8 mouse cellular contexts compared by ENCODE assay signal in the genomic region with DNA sequence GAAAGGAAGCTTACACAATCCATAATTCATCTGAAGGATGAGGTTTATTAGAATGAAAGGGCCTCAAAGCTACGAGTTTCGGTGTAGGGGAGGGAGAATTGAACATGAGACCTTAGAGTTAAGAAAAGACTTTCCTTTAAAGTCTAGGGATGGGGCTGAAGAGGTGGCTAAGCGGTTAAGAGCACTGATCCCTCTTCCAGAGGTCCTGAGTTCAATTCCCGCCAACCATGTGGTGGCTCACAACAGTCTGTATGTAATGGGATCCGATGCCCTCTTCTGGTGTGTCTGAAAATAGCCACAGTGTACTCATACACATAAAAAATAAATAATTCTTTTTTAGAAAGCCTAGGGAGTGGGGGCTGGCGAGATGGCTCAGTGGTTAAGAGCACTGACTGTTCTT. TPM values are rescaled to one million over a fixed set of nuclear protein-coding genes. Genes with fewer than 3 reads are reported as not detected.
DNase-seq lines count a peak whose midpoint lies in the region; ATAC-seq and TF ChIP-seq lines count a peak whose summit lies in the region.

No protein-coding gene starts in this region.

- peak overlapping the region; percentile 83; the same call in 1 of the 2 replicates for H3K4me3 ChIP-seq in kidney, adult 2 months (ENCODE audit: insufficient read depth, low read depth, low read length)
- H3K4me3 ChIP-seq in ES-E14 (ENCODE audit: insufficient read depth in 1 of 2, low read depth in 1 of 2, low read length in 2 of 2, poor library complexity in 1 of 2, severe bottlenecking in 1 of 2), result peak overlapping the region; percentile 79 to 88
- H3K4me3 ChIP-seq in embryonic facial prominence, embryonic 14.5 days (ENCODE audit: low read depth, low read length), result peak overlapping the region; percentile 70
- H3K4me3 ChIP-seq in limb, embryonic 13.5 days, result peak overlapping the region; percentile 77
- peak overlapping the region; percentile 78 for H3K4me3 ChIP-seq in stomach, embryonic 14.5 days (ENCODE audit: low read depth, low read length)

- H3K9me3 ChIP-seq in ES-E14 (ENCODE audit: control insufficient read depth, insufficient read depth, low read depth, low read length), result no peaks in the 10 kb centered on the region
- H3K9me3 ChIP-seq in embryonic facial prominence, embryonic 14.5 days (ENCODE audit: control insufficient read depth, low read length), result no peaks in the 10 kb centered on the region
- H3K9me3 ChIP-seq in limb, embryonic 13.5 days, result no peaks in the 10 kb centered on the region
- H3K9me3 ChIP-seq in stomach, embryonic 14.5 days (ENCODE audit: control insufficient read depth, low read depth, low read length), result no peaks in the 10 kb centered on the region

- TF ChIP-seq POLR2A in kidney, adult 2 months (IDR thresholded peaks at IDR 0.05; ENCODE audit: low read depth, low read length), result no peak

- no peaks in the 10 kb centered on the region for H3K36me3 ChIP-seq in kidney, adult 2 months (ENCODE audit: control insufficient read depth, insufficient read depth, low read length)
- H3K36me3 ChIP-seq in ES-E14 (ENCODE audit: control insufficient read depth, insufficient read depth, low read length, poor library complexity, severe bottlenecking), result peaks cover 10% of the 10 kb centered on the region; the same call in 1 of the 2 replicates
- H3K36me3 ChIP-seq in embryonic facial prominence, embryonic 14.5 days (ENCODE audit: control insufficient read depth, insufficient read depth, low read length), result peaks cover 27% of the 10 kb centered on the region
- peaks cover 26% of the 10 kb centered on the region for H3K36me3 ChIP-seq in limb, embryonic 13.5 days
- peaks cover 15% of the 10 kb centered on the region for H3K36me3 ChIP-seq in stomach, embryonic 14.5 days (ENCODE audit: control insufficient read depth, insufficient read depth, low read length)

- in situ Hi-C loops in ES-E14 (cut with MboI; ENCODE audit: low sequenced_read_pairs in 2 of 2, unreplicated experiment in 2 of 2), result no loop called here

- 48% methylated on average over 6 of the region's 6 CpGs for WGBS in kidney, adult 2 months
- WGBS in embryonic facial prominence, embryonic 14.5 days, result 41% methylated on average over 6 of the region's 6 CpGs
- WGBS in limb, embryonic 13.5 days, result 48% methylated on average over 6 of the region's 6 CpGs
- WGBS in stomach, embryonic 14.5 days, result 49% methylated on average over 6 of the region's 6 CpGs

- no peaks in the 10 kb centered on the region for H3K4me1 ChIP-seq in kidney, adult 2 months (ENCODE audit: control insufficient read depth, insufficient read depth, low read length)
- H3K4me1 ChIP-seq in ES-E14 (ENCODE audit: control insufficient read depth in 2 of 2, insufficient read depth in 2 of 2, low read length in 2 of 2, poor library complexity in 1 of 2), result peaks cover 2 to 14% of the 10 kb centered on the region in 2 experiments; a peak in 3 of 4 replicates
- peaks cover 13% of the 10 kb centered on the region for H3K4me1 ChIP-seq in embryonic facial prominence, embryonic 14.5 days (ENCODE audit: control insufficient read depth, insufficient read depth, low read length)
- peaks cover 22% of the 10 kb centered on the region for H3K4me1 ChIP-seq in limb, embryonic 13.5 days
- H3K4me1 ChIP-seq in stomach, embryonic 14.5 days (ENCODE audit: control insufficient read depth, insufficient read depth, low read length), result no peaks in the 10 kb centered on the region

- H3K27ac ChIP-seq in kidney, adult 2 months (ENCODE audit: insufficient read depth, low read depth, low read length), result no peak overlapping the region
- no peak overlapping the region for H3K27ac ChIP-seq in ES-E14 (ENCODE audit: insufficient read depth, low read depth, low read length, poor library complexity, severe bottlenecking)
- H3K27ac ChIP-seq in embryonic facial prominence, embryonic 14.5 days (replicated peaks; ENCODE audit: low read depth, low read length), result peak overlapping the region; percentile 95
- H3K27ac ChIP-seq in limb, embryonic 13.5 days, result peak overlapping the region; percentile 93
- peak overlapping the region; percentile 97 for H3K27ac ChIP-seq in stomach, embryonic 14.5 days (ENCODE audit: low read length)

- no peak for TF ChIP-seq CTCF in kidney, adult 2 months (conservative IDR thresholded peaks at IDR 0.05; ENCODE audit: insufficient read depth, insufficient read length, low read depth, low read length)

- no peak for DNase-seq in kidney, adult 2 months
- no peak for DNase-seq in kidney, adult 8-10 months
- DNase-seq in ES-E14 (ENCODE audit: low read depth, low spot score), result no peak
- no peak for DNase-seq in embryonic facial prominence, embryonic 14.5 days (ENCODE audit: low spot score)
- DNase-seq in right cerebral cortex, postnatal 10 days (ENCODE audit: low spot score in 2 of 2), result no peak
- DNase-seq in urinary bladder, adult 2 months (ENCODE audit: low spot score), result no peak

- peak overlapping the region; percentile 76; the same call in 1 of the 2 replicates for H3K9ac ChIP-seq in ES-E14 (ENCODE audit: insufficient read depth, low read depth, low read length, poor library complexity, severe bottlenecking)
- H3K9ac ChIP-seq in embryonic facial prominence, embryonic 14.5 days (ENCODE audit: low read depth, low read length), result peak overlapping the region; percentile 80; the same call in 1 of the 2 replicates
- peak overlapping the region; percentile 75 for H3K9ac ChIP-seq in limb, embryonic 13.5 days
- peak overlapping the region; percentile 52 for H3K9ac ChIP-seq in stomach, embryonic 14.5 days (replicated peaks; ENCODE audit: low read depth, low read length)

- no peaks in the 10 kb centered on the region for H3K27me3 ChIP-seq in kidney, adult 2 months (replicated peaks; ENCODE audit: control insufficient read depth, insufficient read depth, low read length)
- H3K27me3 ChIP-seq in embryonic facial prominence, embryonic 14.5 days (replicated peaks; ENCODE audit: control insufficient read depth, insufficient read depth, low read length), result no peaks in the 10 kb centered on the region
- no peaks in the 10 kb centered on the region for H3K27me3 ChIP-seq in limb, embryonic 13.5 days
- H3K27me3 ChIP-seq in stomach, embryonic 14.5 days (ENCODE audit: control insufficient read depth, insufficient read depth, low read length), result no peaks in the 10 kb centered on the region

- peak overlapping the region; percentile 80 for H3K4me2 ChIP-seq in embryonic facial prominence, embryonic 14.5 days (ENCODE audit: low read depth, low read length)
- H3K4me2 ChIP-seq in limb, embryonic 13.5 days (replicated peaks), result peak overlapping the region; percentile 91
- peak overlapping the region; percentile 85 for H3K4me2 ChIP-seq in stomach, embryonic 14.5 days (replicated peaks; ENCODE audit: low read depth, low read length)

- no peak for ATAC-seq in embryonic facial prominence, embryonic 14.5 days (ENCODE audit: low read depth)
- ATAC-seq in limb, embryonic 13.5 days (ENCODE audit: low FRiP score, low read depth), result no peak
- ATAC-seq in stomach, embryonic 14.5 days (ENCODE audit: insufficient number of reproducible peaks, insufficient read depth, low FRiP score, low read depth), result no peak

TF ChIP-seq in ES-E14, 5 proteins besides CTCF, POLR2A, EP300 and RAD21 (continues in another document):
- TF ChIP-seq ZNF384 (IDR thresholded peaks at IDR 0.05; ENCODE audit: low read depth, low read length), result no peak
- TF ChIP-seq ZC3H11A (IDR thresholded peaks at IDR 0.05; ENCODE audit: borderline replicate concordance, low read depth, low read length), result no peak
- no peak for TF ChIP-seq CHD2 (IDR thresholded peaks at IDR 0.05; ENCODE audit: low read depth, low read length)
- no peak for TF ChIP-seq HCFC1 (IDR thresholded peaks at IDR 0.05; ENCODE audit: borderline replicate concordance, insufficient read depth, low read length)

RNA-seq across cellular contexts. Expression of gene Chkb, which starts 0.6 kb away (rescaled TPM):
- polyA plus RNA-seq in kidney, adult 2 months (2012; rRNA removed), result 58.2 and 62.6 TPM in 2 replicates
- 29.0 and 42.6 TPM in 2 replicates for total RNA-seq in ES-E14 (2012; rRNA removed)
- 44.7 and 48.1 TPM in 2 replicates for polyA plus RNA-seq in embryonic facial prominence, embryonic 14.5 days (2014; fragmentation: Nextera tagmentation; extraction: Ambion mirVana)
- polyA plus RNA-seq in limb, embryonic 13.5 days (2015; fragmentation: Nextera tagmentation; extraction: Ambion mirVana), result 55.7 and 63.6 TPM in 2 replicates
- polyA plus RNA-seq in stomach, embryonic 14.5 days (2014; fragmentation: Nextera tagmentation; extraction: Ambion mirVana), result 52.2 and 54.5 TPM in 2 replicates
- 73.2 and 85.8 TPM in 2 replicates for polyA plus RNA-seq in urinary bladder, adult 2 months (2012; rRNA removed)

RNA-seq across cellular contexts. Expression of gene Gm44502, which starts 0.8 kb away (rescaled TPM):
- polyA plus RNA-seq in kidney, adult 2 months (2012; rRNA removed), result 1.1 and 1.5 TPM in 2 replicates
- total RNA-seq in ES-E14 (2012; rRNA removed), result 0.36 TPM in 1 of 2 replicates, not detected in the other
- not detected in 2 replicates for polyA plus RNA-seq in embryonic facial prominence, embryonic 14.5 days (2014; fragmentation: Nextera tagmentation; extraction: Ambion mirVana)
- polyA plus RNA-seq in limb, embryonic 13.5 days (2015; fragmentation: Nextera tagmentation; extraction: Ambion mirVana), result not detected in 2 replicates
- not detected in 2 replicates for polyA plus RNA-seq in stomach, embryonic 14.5 days (2014; fragmentation: Nextera tagmentation; extraction: Ambion mirVana)
- 0.06 TPM in 2 replicates for polyA plus RNA-seq in urinary bladder, adult 2 months (2012; rRNA removed)

RNA-seq across cellular contexts. Expression of gene C730034F03Rik, which starts 1.0 kb away (rescaled TPM):
- 0.76 and 0.99 TPM in 2 replicates for polyA plus RNA-seq in kidney, adult 2 months (2012; rRNA removed)
- total RNA-seq in ES-E14 (2012; rRNA removed), result 1.5 and 2.0 TPM in 2 replicates
- 1.1 and 2.3 TPM in 2 replicates for polyA plus RNA-seq in embryonic facial prominence, embryonic 14.5 days (2014; fragmentation: Nextera tagmentation; extraction: Ambion mirVana)
- 3.5 and 3.7 TPM in 2 replicates for polyA plus RNA-seq in limb, embryonic 13.5 days (2015; fragmentation: Nextera tagmentation; extraction: Ambion mirVana)
- polyA plus RNA-seq in stomach, embryonic 14.5 days (2014; fragmentation: Nextera tagmentation; extraction: Ambion mirVana), result 2.4 and 3.5 TPM in 2 replicates
- polyA plus RNA-seq in urinary bladder, adult 2 months (2012; rRNA removed), result 2.0 and 3.7 TPM in 2 replicates

RNA-seq across cellular contexts. Expression of gene Cpt1b, which starts 4.7 kb away (rescaled TPM):
- 55.3 and 64.1 TPM in 2 replicates for polyA plus RNA-seq in kidney, adult 2 months (2012; rRNA removed)
- total RNA-seq in ES-E14 (2012; rRNA removed), result 2.7 and 5.9 TPM in 2 replicates
- polyA plus RNA-seq in embryonic facial prominence, embryonic 14.5 days (2014; fragmentation: Nextera tagmentation; extraction: Ambion mirVana), result 3.9 and 7.7 TPM in 2 replicates
- 0.52 and 0.57 TPM in 2 replicates for polyA plus RNA-seq in limb, embryonic 13.5 days (2015; fragmentation: Nextera tagmentation; extraction: Ambion mirVana)
- 0.46 and 0.53 TPM in 2 replicates for polyA plus RNA-seq in stomach, embryonic 14.5 days (2014; fragmentation: Nextera tagmentation; extraction: Ambion mirVana)
- polyA plus RNA-seq in urinary bladder, adult 2 months (2012; rRNA removed), result 2.3 and 2.7 TPM in 2 replicates

RNA-seq across cellular contexts. Expression of gene Syce3, which starts 20.0 kb away (rescaled TPM):
- not detected in 2 replicates for polyA plus RNA-seq in kidney, adult 2 months (2012; rRNA removed)
- 4.5 and 12.4 TPM in 2 replicates for total RNA-seq in ES-E14 (2012; rRNA removed)
- not detected in 2 replicates for polyA plus RNA-seq in embryonic facial prominence, embryonic 14.5 days (2014; fragmentation: Nextera tagmentation; extraction: Ambion mirVana)
- not detected in 2 replicates for polyA plus RNA-seq in limb, embryonic 13.5 days (2015; fragmentation: Nextera tagmentation; extraction: Ambion mirVana)
- not detected in 2 replicates for polyA plus RNA-seq in stomach, embryonic 14.5 days (2014; fragmentation: Nextera tagmentation; extraction: Ambion mirVana)
- not detected in 2 replicates for polyA plus RNA-seq in urinary bladder, adult 2 months (2012; rRNA removed)

Comparison
In these comparisons a context has a peak if more than half of its experiments do, and no peak if none do; other contexts are left out.
1. H3K27ac ChIP-seq: peak in embryonic facial prominence, embryonic 14.5 days (single experiment), limb, embryonic 13.5 days (single experiment) and stomach, embryonic 14.5 days (single experiment); none in kidney, adult 2 months (single experiment) and ES-E14 (single experiment).
2. Peak in every context shown above with its lines, with median percentiles within 50 percentile points of each other: H3K4me3 ChIP-seq, H3K9ac ChIP-seq and H3K4me2 ChIP-seq.